Mouse (Mus musculus) cerebellum, postnatal 4 days (tissue): ENCODE results near the gene P4hb.
"Not testable (repeated sequence)": the region's sequence is repeated elsewhere in the genome, so short reads cannot be mapped to it uniquely, and the experiment has no call there.

Source experiments
- DNase-seq, 2 experiments: peaks; one replicate each; pipeline ENCODE4 v3.0.0; 2022; ENCODE audit warnings: low spot score in 2 of 2, mixed read lengths in 1 of 2

The P4hb gene

GRCm38 (mm10) chr11:120598283-120598989, 25.4 kb upstream of the P4hb start, which contains the start of the genes Alyref and Anapc11:
TSS of gene Alyref (minus strand) at chr11:120598365.
TSS of gene Anapc11 (plus strand) at chr11:120598421.
- peak; percentile 82 to 94 for DNase-seq

GRCm38 (mm10) chr11:120597240-120598235, 24.5 kb upstream of the P4hb start:
- peak in 1 of 2 experiments; percentile 27 for DNase-seq

GRCm38 (mm10) chr11:120588531-120588930, 15.5 kb upstream of the P4hb start:
- no peak for DNase-seq

- DNase-seq: no peak
Measured at GRCm38 (mm10) chr11:120583937-120584336, 10.9 kb upstream of the P4hb start.

GRCm38 (mm10) chr11:120582982-120583293, 9.9 kb upstream of the P4hb start:
- DNase-seq: not testable (repeated sequence)

- no peak for DNase-seq
Measured at GRCm38 (mm10) chr11:120582268-120582981, 9.4 kb upstream of the P4hb start.

GRCm38 (mm10) chr11:120581490-120582267, 8.6 kb upstream of the P4hb start, which contains the start of gene Arhgdia:
TSS of gene Arhgdia (minus strand) at chr11:120581624.
- DNase-seq: peak; percentile 75 to 93

- DNase-seq: peak in 1 of 2 experiments; percentile 33
Measured at GRCm38 (mm10) chr11:120580871-120581331, 7.8 kb upstream of the P4hb start.

- DNase-seq: no peak
Measured at GRCm38 (mm10) chr11:120580190-120580589, 7.1 kb upstream of the P4hb start.

- DNase-seq: peak; percentile 68 to 80
Measured at GRCm38 (mm10) chr11:120579316-120580107, 6.5 kb upstream of the P4hb start.

GRCm38 (mm10) chr11:120578694-120579243, 5.7 kb upstream of the P4hb start:
- DNase-seq: peak in 1 of 2 experiments; percentile 10

GRCm38 (mm10) chr11:120578024-120578693, 5.1 kb upstream of the P4hb start:
- no peak for DNase-seq

- peak in 1 of 2 experiments; percentile 32 for DNase-seq
Measured at GRCm38 (mm10) chr11:120577211-120578023, 4.4 kb upstream of the P4hb start.

GRCm38 (mm10) chr11:120576365-120576981, 3.4 kb upstream of the P4hb start:
- DNase-seq: no peak

GRCm38 (mm10) chr11:120575940-120576339, 2.9 kb upstream of the P4hb start:
- DNase-seq: no peak

GRCm38 (mm10) chr11:120575046-120575445, 2.0 kb upstream of the P4hb start:
- no peak for DNase-seq

GRCm38 (mm10) chr11:120574278-120574600, 1.2 kb upstream of the P4hb start:
- no peak for DNase-seq
